Mouse (Mus musculus) NIH3T3 (cell line): ENCODE data around the gene Slc10a7.
A peak's percentile ranks its signal among the peaks of the same experiment; 100 is the strongest.
"Not testable (repeated sequence)": the region's sequence is repeated elsewhere in the genome, so short reads cannot be mapped to it uniquely, and the experiment has no call there.

ENCODE experiments used
- DNase-seq: peaks from one replicate; pipeline ENCODE4 v3.0.0-alpha.2; 2012; ENCODE audit warnings: low read depth

Slc10a7 gene

DNA sequence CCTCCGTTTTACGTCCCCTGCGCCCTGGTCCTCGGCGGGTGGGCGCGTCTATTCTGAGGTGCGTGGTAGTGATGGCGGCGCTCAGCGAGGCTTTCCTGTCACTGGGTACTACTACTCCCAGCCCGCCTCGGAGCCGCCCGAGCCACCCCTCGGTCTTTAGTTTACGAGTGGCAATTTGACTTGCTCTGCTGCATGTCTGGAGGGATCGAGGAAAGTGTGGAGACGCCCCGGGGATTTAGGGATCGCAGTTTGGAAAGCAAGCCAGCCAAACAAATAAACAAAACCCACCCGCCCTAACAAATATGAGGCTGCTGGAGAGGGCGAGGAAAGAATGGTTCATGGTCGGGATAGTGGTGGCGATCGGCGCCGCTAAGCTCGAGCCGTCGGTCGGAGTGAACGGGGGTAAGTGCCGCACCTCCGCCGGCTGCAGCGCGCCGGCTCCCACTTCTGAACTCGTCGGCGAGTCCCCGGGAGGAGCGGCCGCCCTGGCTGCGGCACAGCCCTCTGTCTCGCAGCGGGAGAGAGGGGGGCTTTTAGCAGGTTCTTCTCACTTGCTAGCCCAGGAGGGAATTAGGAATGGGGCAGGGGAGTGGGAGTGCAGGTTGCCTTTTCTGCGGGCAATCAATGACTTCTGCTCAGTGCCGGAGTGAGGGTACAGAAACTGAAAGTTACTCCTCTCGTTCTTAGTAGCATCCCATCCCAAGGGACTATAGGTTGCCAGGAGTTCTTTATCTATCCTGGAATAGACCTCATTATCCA, at the start of gene Slc10a7:
TSS of gene Slc10a7 (plus strand) at position 74 of the 759 bp plus-strand sequence.
- DNase-seq, result peak; percentile 89

DNA sequence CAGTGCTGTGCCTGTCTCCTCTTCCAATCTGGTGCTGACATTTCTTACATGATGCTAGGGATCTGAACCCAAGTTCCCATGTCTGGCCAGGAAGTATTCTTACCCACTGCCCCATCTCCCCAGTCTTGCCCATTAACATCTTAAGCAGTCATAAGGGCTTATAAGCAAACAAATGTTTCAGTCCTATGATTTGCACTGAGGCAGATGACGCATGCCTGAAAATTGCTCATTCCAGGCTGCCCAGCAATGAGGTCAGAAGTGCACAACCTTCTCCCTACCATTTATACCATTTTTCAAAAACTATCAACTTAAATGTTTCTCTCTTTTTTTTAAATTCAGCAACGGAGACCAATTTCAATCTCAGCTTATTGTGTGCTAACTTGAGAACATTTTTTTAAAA, 45.2 kb upstream of the Slc10a7 start:
- peak; percentile 70 for DNase-seq

DNA sequence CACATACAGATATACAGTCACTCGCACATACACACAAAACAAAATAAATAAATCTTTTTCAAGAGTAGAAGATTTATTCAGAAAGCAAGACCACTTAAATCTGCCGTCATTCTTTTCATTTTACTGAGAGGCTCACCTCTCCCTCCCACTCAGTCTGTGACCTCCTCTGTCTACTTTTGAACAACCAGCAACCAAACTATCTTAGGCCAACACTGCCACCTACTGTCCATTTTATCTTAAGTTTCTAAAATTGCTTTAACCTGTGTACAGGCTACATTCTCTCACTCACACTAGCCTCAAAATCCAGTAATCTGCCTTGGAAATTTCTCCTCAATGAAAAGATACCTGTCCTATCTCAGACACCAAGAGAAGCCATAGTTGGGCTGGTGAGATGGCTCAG, 41.3 kb upstream of the Slc10a7 start:
- peak; percentile 58 for DNase-seq

DNA sequence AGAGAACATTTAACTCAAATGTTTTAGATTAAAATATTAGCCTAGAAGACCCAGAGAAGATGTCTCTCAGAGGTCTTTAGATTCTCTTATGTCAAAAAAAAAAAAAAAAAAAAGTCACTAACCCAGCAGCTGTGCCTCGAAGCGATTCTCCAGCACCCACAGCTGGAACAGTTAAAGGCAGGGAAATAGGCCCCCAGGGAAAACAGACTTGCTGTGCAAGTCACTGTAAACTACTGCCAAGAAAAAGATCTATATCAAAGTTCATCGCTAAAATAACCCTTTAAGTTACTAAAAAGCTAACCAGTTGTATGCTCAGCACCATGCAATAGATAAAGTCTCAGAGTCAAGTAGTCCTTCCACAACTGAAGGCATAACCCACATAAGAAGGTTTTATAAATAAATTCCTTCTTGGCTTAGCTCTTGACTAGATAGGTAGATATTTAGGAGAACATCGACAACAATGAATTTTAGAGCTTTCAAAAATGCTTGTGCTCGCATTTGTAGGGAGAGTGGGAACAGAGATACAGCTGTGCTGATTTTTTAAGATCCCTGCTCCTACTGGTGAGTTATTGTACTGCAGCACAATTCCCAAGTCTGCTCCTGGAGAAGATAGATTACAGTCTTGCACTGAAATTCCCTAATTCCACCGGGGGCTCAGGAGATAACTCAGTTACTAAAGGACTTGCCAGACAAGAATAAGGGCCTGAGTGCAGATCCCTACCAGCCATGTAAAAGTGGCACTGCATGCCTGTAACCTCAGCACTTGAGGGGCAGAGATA, 31.9 kb upstream of the Slc10a7 start:
- peak; percentile 54 for DNase-seq

DNA sequence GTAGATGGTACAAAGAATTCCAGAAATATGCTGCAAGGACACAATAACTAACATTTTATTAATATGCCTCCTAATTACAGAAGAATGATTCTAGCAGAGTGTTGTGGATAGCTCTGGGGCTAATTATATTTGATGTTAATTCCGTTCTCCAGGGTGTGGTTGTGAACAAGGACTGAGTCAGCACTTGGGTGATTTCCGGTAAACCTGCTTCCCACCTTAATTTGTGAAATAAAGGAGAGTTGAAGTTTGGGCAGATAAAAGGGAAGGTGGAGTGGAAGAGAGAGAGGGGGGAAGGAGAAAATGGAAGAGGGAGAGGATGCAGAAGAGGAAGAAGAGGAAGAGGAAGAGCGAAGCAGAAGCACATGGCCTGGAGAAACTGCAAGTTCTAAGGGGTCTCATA, 19.4 kb upstream of the Slc10a7 start:
- no peak for DNase-seq

DNA sequence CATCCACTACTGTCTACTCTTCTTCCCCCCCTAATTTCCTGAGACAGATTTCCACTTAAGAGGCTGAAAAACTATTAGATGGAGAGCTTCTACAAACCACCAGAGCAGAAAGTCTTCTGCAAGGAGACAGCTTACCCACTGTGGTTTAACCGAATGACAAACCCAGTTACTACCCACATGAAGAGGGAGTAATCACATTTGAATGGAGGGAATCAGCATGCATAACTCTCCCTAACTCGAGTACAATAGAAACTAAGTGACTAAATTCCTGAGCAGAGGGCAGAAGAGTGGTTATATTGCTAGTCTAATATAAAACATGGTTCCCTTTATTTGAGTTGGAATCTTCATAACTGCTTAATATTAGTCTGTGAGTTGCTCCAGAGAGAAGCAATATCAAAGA, 16.1 kb upstream of the Slc10a7 start:
- DNase-seq, result no peak

DNA sequence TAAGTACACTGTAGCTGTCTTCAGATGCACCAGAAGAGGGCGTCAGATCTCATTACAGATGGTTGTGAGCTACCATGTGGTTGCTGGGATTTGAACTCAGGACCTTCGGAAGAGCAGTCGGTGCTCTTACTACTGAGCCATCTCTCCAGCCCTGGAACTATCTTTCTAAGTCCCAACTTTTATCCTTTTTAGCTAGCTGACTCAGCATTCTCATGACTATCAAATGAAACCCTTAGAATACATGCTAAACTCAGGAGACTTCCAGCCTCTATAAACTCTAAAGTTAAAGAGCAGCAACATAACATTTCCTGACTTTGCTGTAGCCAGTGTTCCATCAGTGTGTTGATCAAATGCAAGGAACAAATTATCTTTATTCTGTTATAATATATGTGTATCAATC, 12.9 kb upstream of the Slc10a7 start:
- not testable (repeated sequence) for DNase-seq

DNA sequence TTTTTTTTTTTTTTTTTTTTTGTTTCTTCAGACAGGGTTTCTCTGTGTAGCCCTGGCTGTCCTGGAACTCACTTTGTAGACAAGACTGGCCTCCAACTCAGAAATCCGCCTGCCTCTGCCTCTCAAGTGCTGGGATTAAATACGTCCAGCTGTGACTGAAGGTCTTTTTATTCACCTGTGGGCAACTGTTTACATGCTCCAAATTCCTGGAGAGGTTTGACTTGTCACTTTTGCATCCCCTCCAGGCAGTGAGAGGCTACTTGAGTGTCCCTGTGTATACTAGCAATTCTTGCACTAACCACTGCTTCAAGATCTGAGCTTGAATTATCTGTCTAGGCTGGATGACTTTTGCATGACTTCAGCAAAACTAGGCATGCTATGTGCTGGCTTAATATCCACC, 6.4 kb upstream of the Slc10a7 start:
- DNase-seq, result no peak

DNA sequence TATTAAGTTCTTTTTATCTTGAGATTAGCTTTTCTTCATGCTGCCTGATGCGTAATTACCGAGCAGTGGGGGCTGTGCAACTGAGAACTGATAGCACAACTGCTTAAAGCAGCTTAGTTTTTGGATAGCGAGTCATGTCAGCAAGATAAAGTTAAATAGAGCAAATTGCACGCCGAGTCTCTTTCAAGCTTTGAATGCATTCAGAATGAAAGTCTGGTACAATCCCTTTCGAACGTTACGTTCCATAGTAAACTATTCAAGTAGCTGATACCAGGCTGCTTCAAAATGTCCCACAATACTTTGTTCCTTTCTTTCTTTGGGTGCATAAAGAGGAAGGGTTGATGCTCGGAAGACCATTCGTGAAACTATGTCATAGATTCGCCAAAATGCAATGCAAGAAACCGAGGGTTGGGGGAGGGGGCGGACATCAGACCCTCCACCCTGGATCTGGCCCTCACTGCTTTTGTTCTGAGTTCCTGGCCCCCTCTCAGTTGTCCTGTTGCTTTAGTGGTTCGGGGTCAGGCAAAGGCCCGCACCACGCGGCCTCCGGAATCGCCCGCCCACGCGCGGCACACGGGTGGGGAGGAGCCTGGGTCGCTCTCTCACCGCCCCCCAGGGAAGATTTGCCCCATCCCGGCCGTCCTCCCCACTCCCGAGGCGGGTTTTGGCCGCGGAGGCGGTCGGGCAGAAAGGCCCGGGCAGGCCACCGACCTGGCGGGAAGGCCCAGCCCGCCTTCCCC, 997 bp upstream of the Slc10a7 start:
- peak; percentile 70 for DNase-seq

DNA sequence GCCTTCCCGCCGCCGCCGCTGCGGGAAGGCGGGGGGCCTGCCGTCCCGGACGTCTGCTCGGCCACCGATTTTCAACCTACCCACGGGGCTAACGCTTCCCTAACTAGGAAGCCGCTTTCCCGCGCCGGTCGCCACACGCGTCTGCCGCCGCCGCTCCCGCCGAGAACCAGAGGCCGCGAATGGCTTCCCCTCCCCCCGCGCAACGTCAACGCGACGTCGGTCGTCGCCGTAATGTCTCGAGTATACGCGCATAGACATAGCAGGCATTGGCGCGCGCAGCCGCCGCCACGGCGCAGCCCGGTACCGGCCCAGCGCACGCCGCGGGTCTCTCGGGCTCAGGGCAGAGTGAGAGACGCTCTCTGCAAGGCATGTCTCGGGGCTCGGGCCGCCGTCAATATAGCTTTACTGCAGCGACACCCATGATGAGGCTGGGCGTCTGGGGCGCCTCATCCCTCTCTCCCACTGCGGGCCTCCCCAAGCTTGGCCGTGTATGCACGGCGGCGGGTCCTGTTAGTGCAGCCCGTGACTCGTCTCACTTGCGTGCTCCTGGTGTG, 350 bp upstream of the Slc10a7 start, which contains the start of gene Rbmxl1:
TSS of gene Rbmxl1 (minus strand) at position 180 of the 554 bp plus-strand sequence.
- DNase-seq, result peak; percentile 95

DNA sequence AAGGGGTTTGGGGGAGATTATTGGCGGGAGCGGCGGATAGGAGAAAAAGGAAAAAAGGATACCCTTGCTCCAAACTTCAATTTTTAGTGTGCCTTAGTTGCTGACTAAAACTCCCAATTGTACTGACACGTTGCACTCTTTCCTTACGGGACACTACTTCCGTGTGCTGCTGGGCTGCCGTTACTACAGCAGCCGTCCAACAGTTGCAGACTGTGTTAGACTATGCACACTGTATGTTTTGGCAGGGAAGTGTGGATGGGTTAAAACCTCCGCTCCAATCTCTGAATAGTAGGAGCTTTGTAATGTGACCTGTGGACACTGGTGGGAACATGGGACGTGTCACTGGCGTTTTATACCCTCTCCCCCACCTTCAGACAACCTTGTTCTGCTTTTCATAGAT, 948 bp downstream of the Slc10a7 start:
- peak; percentile 61 for DNase-seq

DNA sequence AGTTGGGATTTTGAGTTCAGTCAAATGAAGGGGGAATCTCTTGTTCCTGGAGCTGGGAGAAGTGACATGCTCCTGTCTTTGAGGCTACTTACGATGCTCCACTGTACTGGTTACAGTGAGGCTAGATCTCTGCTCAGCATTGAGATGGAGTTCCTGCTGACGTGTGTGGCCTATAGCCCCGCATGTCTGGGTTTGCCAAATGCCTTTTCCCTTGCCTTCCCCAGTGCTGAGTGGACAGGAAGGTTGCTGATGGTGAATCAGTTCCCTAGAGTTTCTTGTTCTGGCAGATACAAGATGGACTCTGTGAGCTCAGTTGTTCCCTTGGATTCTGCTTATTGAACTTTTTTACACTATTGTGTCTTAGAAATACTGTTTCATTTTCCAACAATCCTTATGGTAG, 1.8 kb downstream of the Slc10a7 start:
- DNase-seq, result peak; percentile 74

DNA sequence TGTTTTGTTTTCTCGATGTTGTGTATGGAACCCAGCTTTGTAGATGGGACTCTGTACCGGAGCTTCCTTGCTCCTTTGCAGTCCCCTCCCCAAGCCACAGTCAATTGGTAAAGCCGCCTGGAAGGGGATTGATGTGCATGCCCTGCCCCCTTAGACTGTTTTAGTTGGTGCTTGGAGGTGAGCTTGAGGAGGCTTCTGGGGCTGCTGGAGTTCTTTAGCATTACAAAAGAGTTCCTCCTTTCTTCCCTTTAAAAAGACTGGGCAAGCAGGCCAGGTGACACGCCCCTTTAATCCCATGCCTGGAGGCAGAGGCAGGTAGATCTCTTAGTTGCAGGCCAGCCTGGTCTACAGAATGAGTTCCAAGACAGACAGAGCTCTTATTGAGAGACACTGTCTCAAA, 4.0 kb downstream of the Slc10a7 start:
- no peak for DNase-seq

DNA sequence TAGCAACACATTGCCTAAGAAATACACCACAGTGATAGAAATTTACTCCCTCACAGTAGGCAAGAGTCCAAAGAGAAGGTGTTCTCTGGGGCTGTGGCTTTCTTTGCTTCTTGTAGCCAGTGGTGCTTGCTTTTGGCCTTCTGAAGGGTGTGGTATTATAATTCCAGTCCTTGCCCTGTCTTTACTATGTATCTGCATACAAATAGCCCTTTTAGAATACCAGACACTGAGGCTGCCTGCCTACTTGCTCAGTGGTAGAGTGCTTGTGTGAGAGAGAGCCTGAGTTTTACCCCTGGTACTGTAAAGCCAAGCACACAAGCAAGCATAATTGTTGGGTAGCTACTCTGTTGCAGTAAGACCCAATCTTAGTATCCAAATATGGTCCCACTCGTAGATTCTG, 5.6 kb downstream of the Slc10a7 start:
- DNase-seq, result no peak

DNA sequence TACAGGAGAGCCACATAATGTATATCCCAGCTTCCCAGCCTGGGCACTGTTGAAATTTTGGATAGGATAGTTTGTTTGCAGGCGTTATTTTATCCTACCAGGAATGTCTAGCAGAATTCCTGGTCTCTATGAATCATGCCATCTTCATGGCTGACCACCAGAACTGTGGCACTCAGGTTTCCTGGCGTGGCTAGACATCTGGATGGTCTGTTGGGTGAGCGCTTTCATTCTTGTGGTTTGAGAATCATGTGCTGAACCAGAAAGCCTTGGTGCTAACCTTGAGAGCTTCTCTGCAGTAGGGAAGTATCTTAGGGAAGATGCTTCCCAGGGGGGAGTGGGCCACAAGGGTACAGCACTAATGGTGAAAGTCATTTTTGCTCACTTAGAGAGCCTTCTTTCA, 6.0 kb downstream of the Slc10a7 start:
- DNase-seq, result peak; percentile 30

DNA sequence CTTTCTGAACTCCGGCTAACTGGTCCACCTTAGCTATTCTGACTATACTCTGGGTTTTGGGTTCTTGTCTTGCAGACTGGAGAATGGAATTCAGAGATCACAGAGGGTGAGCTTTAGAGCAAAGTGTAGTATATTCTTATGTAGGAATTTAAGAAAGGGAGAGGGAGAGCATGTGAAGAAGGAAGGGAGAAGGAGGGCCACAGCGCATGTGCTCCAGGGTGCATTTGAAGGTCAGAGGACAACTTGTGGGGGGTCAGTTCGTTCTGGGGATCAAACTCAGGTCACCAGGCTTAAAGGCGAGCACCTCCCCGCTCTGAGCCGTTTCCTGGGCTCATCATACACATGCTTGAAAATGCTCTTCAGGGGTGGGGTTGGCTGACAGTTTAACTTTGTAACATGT, 24.8 kb downstream of the Slc10a7 start:
- no peak for DNase-seq

DNA sequence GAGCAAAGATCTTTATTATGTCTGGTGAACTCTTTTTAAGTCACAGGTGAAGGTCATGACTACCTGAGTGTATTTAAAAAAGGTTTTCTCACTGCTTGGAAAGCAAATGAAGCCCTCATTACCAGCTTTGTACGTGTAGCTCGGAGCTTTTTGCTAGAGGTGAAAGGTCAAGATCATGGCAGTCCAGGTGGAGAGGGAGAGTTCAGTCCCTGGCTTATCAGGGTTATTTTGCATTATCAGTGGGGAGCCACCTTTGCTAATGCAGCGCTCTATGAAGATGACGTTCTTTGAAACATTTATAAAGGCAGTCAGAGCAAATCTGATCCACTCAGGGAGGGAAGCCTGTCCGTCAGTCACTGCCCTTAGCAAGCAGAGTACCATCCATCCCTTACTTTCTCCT, 27.6 kb downstream of the Slc10a7 start:
- no peak for DNase-seq

DNA sequence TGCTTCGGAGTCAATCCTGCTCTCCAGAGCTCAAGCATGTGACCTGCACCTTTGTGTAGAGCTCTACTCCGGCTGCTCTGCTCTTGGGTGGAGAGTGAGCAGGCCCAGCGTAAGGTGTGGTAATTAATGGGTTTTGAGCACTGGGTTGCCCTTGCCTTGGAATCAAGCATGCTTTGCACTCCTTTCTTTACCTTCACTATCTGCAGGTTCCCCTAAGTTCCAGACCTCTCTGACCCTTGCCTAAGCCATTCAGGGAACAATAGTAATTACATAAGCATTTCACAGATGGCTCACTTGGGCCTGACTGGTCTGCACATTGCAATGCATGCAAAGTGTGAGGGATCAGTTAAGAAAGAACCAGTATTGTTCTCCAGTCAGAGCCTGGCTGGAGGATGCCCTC, 28.6 kb downstream of the Slc10a7 start:
- DNase-seq, result no peak

DNA sequence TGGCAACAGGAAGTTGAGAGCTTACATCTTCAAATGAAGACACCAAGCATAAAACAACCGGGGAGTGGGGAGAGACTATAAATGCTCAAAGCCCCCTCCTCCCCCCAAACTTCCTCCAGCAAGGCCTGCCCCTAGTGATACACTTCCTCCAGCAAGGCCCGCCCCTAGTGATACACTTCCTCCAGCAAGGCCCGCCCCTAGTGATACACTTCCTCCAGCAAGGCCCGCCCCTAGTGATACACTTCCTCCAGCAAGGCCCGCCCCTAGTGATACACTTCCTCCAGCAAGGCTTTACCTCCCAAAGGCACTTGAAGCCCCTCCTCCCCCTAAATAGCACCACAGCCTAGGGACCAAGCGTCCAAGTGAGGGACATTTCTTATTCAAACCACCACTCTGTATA, 33.5 kb downstream of the Slc10a7 start:
- not testable (repeated sequence) for DNase-seq

DNA sequence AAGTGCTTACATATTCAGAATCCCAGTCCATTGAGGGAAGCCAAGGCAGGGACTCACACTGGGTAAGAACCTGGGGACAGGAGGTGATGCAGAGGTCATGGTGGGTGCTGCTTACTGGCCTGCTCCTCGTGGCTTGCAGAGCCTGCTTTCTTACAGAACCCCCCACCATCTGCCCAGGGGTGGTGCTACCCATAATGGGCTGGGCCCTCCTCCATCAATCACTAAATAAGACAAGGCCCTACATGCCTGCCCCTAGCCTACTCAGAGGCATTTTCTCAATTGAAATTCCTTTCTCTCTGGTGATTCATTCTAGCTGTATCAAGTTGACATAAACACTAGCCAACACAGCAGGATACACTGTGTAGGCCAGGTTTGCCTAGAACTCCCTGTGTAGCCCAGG, 34.5 kb downstream of the Slc10a7 start:
- DNase-seq, result peak; percentile 16

DNA sequence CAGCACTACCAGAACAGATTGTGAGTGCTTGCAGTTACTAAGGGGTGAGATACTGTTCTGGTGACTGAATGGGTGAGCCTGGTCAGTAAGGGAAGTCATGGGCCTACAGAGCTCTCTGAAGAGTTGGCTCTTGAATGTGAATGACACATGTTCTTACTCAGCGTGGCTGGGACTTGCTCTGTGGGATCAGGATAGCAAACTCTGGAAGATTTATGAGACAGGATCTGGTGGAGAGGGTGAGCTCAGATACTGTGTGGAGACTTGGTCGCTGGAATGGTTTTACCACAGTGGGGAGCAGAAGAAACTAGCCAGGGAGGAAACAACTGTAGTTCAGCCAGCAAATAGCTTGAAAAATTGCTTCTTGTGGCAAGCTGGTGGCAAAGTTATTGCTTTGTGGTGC, 35.4 kb downstream of the Slc10a7 start:
- peak; percentile 56 for DNase-seq

DNA sequence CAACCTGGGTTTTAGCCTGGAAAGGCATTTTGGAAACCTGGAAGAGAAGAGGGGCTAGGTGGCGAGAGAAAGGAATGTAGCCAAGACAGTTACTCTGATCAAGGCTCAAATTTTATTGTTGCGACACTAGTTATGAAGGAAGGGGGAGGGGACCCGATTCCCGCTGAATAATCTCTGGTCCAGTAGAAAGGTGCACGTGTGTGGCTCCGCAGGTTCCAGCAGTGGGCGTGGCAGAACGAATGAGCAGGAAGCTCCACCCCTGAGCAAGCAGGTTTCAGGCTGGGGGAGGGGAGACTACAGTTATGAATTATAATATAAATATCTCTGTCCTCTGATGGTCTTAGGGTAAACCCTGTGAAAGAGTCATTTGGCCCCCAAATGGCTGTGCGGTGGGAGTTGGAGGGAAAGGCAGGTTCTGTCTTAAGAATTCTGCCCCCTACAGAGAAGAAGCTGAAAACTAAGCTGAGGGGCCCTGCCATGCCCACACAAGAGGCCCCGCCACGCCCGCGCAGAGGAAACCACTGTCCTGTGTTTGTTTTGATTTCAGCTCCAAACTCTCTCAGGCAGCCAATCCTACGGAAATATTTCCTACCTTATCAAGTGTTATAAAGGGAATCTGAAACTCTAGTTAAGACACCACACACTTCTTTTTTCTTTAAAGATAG, 36.1 kb downstream of the Slc10a7 start:
- DNase-seq, result not testable (repeated sequence)
